ENCODE assay signal across 15 mouse cellular contexts in the genomic region with DNA sequence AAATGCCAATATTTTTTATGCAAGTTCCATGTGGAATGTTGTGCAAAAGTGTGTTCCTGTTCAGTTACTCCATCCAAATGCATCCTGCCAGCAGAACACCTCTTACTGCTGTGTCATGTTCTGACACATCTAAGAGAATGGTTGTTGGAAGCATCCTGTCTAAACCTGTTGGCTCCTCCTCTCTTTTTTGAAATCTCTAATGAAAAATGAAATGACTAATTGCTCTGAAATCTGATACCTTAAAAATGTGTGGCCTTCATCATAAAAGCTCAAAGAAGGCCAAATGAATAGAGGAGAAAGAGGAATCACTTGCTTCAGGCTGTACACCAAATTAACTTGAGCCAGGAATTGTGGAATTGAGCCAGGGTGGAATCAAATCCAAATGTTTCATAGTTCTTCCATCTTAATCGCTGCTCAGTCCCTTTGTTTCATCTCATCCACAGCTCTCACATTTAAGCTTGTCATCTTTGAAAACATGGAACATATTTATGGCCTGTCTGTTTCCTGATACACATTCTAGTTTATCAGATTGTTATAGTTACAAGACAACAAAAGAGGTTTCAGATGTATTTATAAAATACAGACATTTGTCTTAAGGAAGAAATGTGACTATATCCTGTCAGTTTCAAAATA.
A peak's percentile ranks its signal among the peaks of the same experiment; 100 is the strongest.
DNase-seq lines count a peak whose midpoint lies in the region; ATAC-seq and TF ChIP-seq lines count a peak whose summit lies in the region.
"Had no signal": no experiment of that assay in that cellular context is flagged by ENCODE, and none has a peak within 500 bp of the region (broad histone marks: within the 10 kb centered on the region; RNA-seq: fewer than 3 reads in every experiment).

No protein-coding gene starts in this region.

- TF ChIP-seq CTCF in lung, embryonic 14.5 days (IDR thresholded peaks at IDR 0.05; ENCODE audit: low read depth): no peak
- TF ChIP-seq CTCF in lung, adult 2 months (IDR thresholded peaks at IDR 0.05; ENCODE audit: insufficient read depth, low read length): no peak

- DNase-seq in embryonic facial prominence, embryonic 11.5 days (ENCODE audit: low spot score): peak; percentile 42
- no peak for DNase-seq in embryonic facial prominence, embryonic 10.5 days (ENCODE audit: low spot score)
- DNase-seq in lung, embryonic 14.5 days: peak; percentile 94
- no peak for DNase-seq in lung, adult 2 months
- DNase-seq in forelimb bud, embryonic 11.5 days (ENCODE audit: low read depth, low spot score): peak; percentile 1
- peak; percentile 25 for DNase-seq in skeletal muscle tissue, adult 2 months (ENCODE audit: low read depth, low spot score)
- DNase-seq in retina, embryonic 14.5 days (ENCODE audit: low spot score): no peak
- DNase-seq: kidney, adult 2 months; kidney, postnatal 25 days; midbrain, embryonic 14.5 days had no signal

- WGBS in embryonic facial prominence, embryonic 11.5 days: 65% methylated on average over 1 of the region's 1 CpGs
- 55% methylated on average over 1 of the region's 1 CpGs for WGBS in embryonic facial prominence, embryonic 10.5 days
- WGBS in lung, embryonic 14.5 days: 31% methylated on average over 1 of the region's 1 CpGs
- 40% methylated on average over 1 of the region's 1 CpGs for WGBS in lung, adult 2 months
- 71% methylated on average over 1 of the region's 1 CpGs for WGBS in intestine, embryonic 15.5 days

- H3K9me3 ChIP-seq in embryonic facial prominence, embryonic 11.5 days (replicated peaks; ENCODE audit: control insufficient read depth, low read length): no peaks in the 10 kb centered on the region
- H3K9me3 ChIP-seq in embryonic facial prominence, embryonic 10.5 days: 0 out of 2 replicates have a peak, but pooled peaks cover 3% of the 10 kb centered on the region
- no peaks in the 10 kb centered on the region for H3K9me3 ChIP-seq in lung, embryonic 14.5 days (ENCODE audit: low read depth, low read length)
- H3K9me3 ChIP-seq in intestine, embryonic 15.5 days: no peaks in the 10 kb centered on the region

- H3K27me3 ChIP-seq in embryonic facial prominence, embryonic 11.5 days (ENCODE audit: control insufficient read depth, insufficient read depth, low read length): no peaks in the 10 kb centered on the region
- H3K27me3 ChIP-seq in embryonic facial prominence, embryonic 10.5 days (replicated peaks; ENCODE audit: low read depth, poor library complexity, severe bottlenecking): no peaks in the 10 kb centered on the region
- no peaks in the 10 kb centered on the region for H3K27me3 ChIP-seq in lung, embryonic 14.5 days (ENCODE audit: insufficient read depth, low read length)
- no peaks in the 10 kb centered on the region for H3K27me3 ChIP-seq in intestine, embryonic 15.5 days (replicated peaks)
- H3K27me3 ChIP-seq: hindbrain, embryonic 13.5 days had no signal

- H3K9ac ChIP-seq in embryonic facial prominence, embryonic 11.5 days (replicated peaks; ENCODE audit: low read length): no peak overlapping the region
- no peak overlapping the region for H3K9ac ChIP-seq in lung, embryonic 14.5 days
- no peak overlapping the region for H3K9ac ChIP-seq in intestine, embryonic 15.5 days
- H3K9ac ChIP-seq: hindbrain, embryonic 13.5 days had no signal

- H3K4me1 ChIP-seq in embryonic facial prominence, embryonic 11.5 days (ENCODE audit: control insufficient read depth, insufficient read depth, low read length): no peaks in the 10 kb centered on the region
- no peaks in the 10 kb centered on the region for H3K4me1 ChIP-seq in embryonic facial prominence, embryonic 10.5 days
- peaks cover 5% of the 10 kb centered on the region for H3K4me1 ChIP-seq in lung, embryonic 14.5 days (ENCODE audit: insufficient read depth)
- no peaks in the 10 kb centered on the region; the same call in 1 of the 2 replicates for H3K4me1 ChIP-seq in lung, adult 2 months (ENCODE audit: control insufficient read depth, insufficient read depth, low read length)
- H3K4me1 ChIP-seq in intestine, embryonic 15.5 days (replicated peaks): no peaks in the 10 kb centered on the region
- H3K4me1 ChIP-seq: hindbrain, embryonic 13.5 days had no signal

- ATAC-seq in embryonic facial prominence, embryonic 11.5 days (replicated peaks; ENCODE audit: insufficient number of reproducible peaks, low FRiP score, low TSS enrichment, low read depth): no peak
- peak; percentile 78 for ATAC-seq in lung, embryonic 14.5 days (ENCODE audit: insufficient read depth)
- ATAC-seq in intestine, embryonic 15.5 days: no peak

- no peak for TF ChIP-seq POLR2A in lung, adult 2 months (IDR thresholded peaks at IDR 0.05; ENCODE audit: borderline replicate concordance, extremely low read depth, low read depth, low read length)

- H3K27ac ChIP-seq in embryonic facial prominence, embryonic 11.5 days (replicated peaks; ENCODE audit: low read depth, low read length): no peak overlapping the region
- H3K27ac ChIP-seq in embryonic facial prominence, embryonic 10.5 days (replicated peaks): no peak overlapping the region
- H3K27ac ChIP-seq in lung, embryonic 14.5 days (ENCODE audit: low read depth): no peak overlapping the region
- no peak overlapping the region for H3K27ac ChIP-seq in intestine, embryonic 15.5 days
- H3K27ac ChIP-seq: hindbrain, embryonic 13.5 days; macrophage had no signal

- no peak overlapping the region for H3K4me3 ChIP-seq in embryonic facial prominence, embryonic 11.5 days (ENCODE audit: low read depth, low read length)
- no peak overlapping the region for H3K4me3 ChIP-seq in embryonic facial prominence, embryonic 10.5 days
- no peak overlapping the region for H3K4me3 ChIP-seq in lung, embryonic 14.5 days (ENCODE audit: low read depth, low read length)
- H3K4me3 ChIP-seq in lung, adult 2 months (replicated peaks; ENCODE audit: extremely low read depth, low read depth, low read length): no peak overlapping the region
- H3K4me3 ChIP-seq in intestine, embryonic 15.5 days (replicated peaks): no peak overlapping the region
- H3K4me3 ChIP-seq: hindbrain, embryonic 13.5 days had no signal

- H3K4me2 ChIP-seq in embryonic facial prominence, embryonic 11.5 days (ENCODE audit: low read depth, low read length): no peak overlapping the region
- H3K4me2 ChIP-seq in lung, embryonic 14.5 days: no peak overlapping the region
- H3K4me2 ChIP-seq in intestine, embryonic 15.5 days (replicated peaks): no peak overlapping the region
- H3K4me2 ChIP-seq: hindbrain, embryonic 13.5 days; liver, embryonic 11.5 days had no signal

- H3K36me3 ChIP-seq in embryonic facial prominence, embryonic 11.5 days (replicated peaks; ENCODE audit: control insufficient read depth, insufficient read depth, low read depth, low read length): no peaks in the 10 kb centered on the region
- H3K36me3 ChIP-seq in embryonic facial prominence, embryonic 10.5 days (replicated peaks): no peaks in the 10 kb centered on the region
- no peaks in the 10 kb centered on the region for H3K36me3 ChIP-seq in lung, embryonic 14.5 days (ENCODE audit: insufficient read depth)
- H3K36me3 ChIP-seq in intestine, embryonic 15.5 days: no peaks in the 10 kb centered on the region
- H3K36me3 ChIP-seq: G1E; hindbrain, embryonic 13.5 days had no signal

Comparison
In these comparisons a context has a peak if more than half of its experiments do, and no peak if none do; other contexts are left out.
1. DNase-seq: peak in embryonic facial prominence, embryonic 11.5 days (single experiment), lung, embryonic 14.5 days (single experiment), forelimb bud, embryonic 11.5 days (single experiment) and skeletal muscle tissue, adult 2 months (single experiment); none in embryonic facial prominence, embryonic 10.5 days (single experiment), lung, adult 2 months (single experiment) and retina, embryonic 14.5 days (single experiment).